Mouse (Mus musculus) adrenal gland, postnatal 14 days (tissue): ENCODE measurements around the gene Tas2r144. TPM values are rescaled to one million over a fixed set of nuclear protein-coding genes. Genes with fewer than 3 reads are reported as not detected.

Experiments
- total RNA-seq: library from RNA; stranded (reverse); gene quantifications from 2 replicates; pipeline ENCODE4 v1.2.3, GENCODE M21; 2021

Tas2r144 gene
- total RNA-seq, 1 experiment from 2014 or later: not detected

Other genes starting within 250 kb of the Tas2r144 start
- not detected in 2 replicates for gene Sval3, start 247.2 kb upstream of the Tas2r144 start, total RNA-seq
- gene Sva, start 176.9 kb upstream of the Tas2r144 start, total RNA-seq: not detected in 2 replicates
- gene Tas2r139, start 74.4 kb upstream of the Tas2r144 start, total RNA-seq: not detected in 2 replicates
- gene Gstk1, start 30.6 kb downstream of the Tas2r144 start, total RNA-seq: 108 and 147 TPM in 2 replicates
- gene Tmem139, start 46.6 kb downstream of the Tas2r144 start, total RNA-seq: 0.86 and 1.0 TPM in 2 replicates
- 21.8 and 30.2 TPM in 2 replicates for gene Casp2, start 49.7 kb downstream of the Tas2r144 start, total RNA-seq
- 0.19 TPM in 1 of 2 replicates, not detected in the other for gene Clcn1, start 71.4 kb downstream of the Tas2r144 start, total RNA-seq
- gene Fam131b, start 109.3 kb downstream of the Tas2r144 start, total RNA-seq: 0.30 and 0.90 TPM in 2 replicates
- gene Zyx, start 134.3 kb downstream of the Tas2r144 start, total RNA-seq: 115 and 117 TPM in 2 replicates
- gene Epha1, start 157.9 kb downstream of the Tas2r144 start, total RNA-seq: 1.2 and 3.6 TPM in 2 replicates
- 2.0 and 3.5 TPM in 2 replicates for gene Tas2r143, start 184.9 kb downstream of the Tas2r144 start, total RNA-seq
- 1.4 and 2.2 TPM in 2 replicates for gene Tas2r135, start 190.1 kb downstream of the Tas2r144 start, total RNA-seq
- gene Tas2r126, start 219.2 kb downstream of the Tas2r144 start, total RNA-seq: 1.0 and 1.2 TPM in 2 replicates
- gene Olfr458, start 249.9 kb downstream of the Tas2r144 start, total RNA-seq: not detected in 2 replicates